Mouse (Mus musculus) ovary, postnatal 36 days (tissue): Measurements from ENCODE around the gene Ndufc1.
"Not testable (repeated sequence)": the region's sequence is repeated elsewhere in the genome, so short reads cannot be mapped to it uniquely, and the experiment has no call there.

Experiments
- DNase-seq: peaks from one replicate; pipeline ENCODE4 v3.0.0; 2022; ENCODE audit warnings: low spot score, mixed read lengths

Gene Ndufc1

DNA sequence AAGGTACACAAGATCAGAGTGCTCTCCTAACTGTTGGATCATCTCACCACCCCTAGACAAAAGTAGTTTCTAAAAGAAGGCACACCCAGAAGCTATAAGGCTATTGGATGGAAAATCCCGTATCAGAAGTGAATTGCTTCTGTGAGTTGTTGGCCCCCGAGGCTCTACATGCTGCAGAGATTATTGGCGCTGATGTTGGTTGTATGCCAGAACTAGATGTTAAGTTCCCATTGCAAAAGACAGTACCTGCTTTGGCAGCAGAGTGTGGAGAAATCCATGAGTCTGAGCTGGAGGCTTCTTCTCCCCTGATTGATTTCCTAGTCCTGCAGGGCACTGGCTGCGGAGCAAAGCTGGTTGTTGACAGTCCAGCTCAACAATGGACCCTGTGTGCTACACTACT lies 40.8 kb downstream of the Ndufc1 start:
- no peak for DNase-seq

DNA sequence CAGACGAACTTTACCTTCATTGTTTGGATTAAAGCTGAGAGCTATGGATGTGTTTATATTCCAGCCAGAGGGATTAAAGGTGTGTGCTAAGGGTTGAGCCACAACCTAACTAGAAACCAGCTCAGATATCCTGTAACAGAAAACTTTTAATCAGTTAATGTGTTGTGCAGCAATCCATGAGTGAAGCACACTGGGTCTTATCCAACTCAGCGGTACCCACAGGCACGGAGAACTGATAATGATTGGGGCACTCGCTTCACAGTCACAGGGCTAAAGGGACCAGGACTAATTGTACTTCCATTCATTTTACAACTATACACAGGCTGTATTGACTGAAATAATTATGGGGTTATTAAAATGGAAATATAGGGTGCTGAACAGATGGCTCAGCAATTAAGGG lies 41.9 kb downstream of the Ndufc1 start:
- DNase-seq: no peak

DNA sequence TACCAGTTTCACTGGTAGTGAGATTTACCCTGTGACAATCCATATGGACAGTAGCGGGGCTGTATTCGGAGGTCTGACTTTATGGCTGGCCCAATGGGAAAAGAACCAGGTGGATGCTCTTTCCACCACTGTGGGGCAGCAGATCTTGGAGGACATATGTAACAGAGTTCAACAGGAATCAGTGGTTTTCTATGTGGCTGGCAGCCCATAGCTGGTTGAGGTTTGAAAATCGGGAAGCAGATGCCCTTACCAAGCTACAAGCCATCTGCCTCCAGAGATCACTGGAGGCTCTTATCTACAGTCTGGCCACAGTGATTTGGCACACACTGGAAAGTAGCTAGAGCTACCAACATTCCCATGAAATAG lies 43.3 kb downstream of the Ndufc1 start:
- no peak for DNase-seq

DNA sequence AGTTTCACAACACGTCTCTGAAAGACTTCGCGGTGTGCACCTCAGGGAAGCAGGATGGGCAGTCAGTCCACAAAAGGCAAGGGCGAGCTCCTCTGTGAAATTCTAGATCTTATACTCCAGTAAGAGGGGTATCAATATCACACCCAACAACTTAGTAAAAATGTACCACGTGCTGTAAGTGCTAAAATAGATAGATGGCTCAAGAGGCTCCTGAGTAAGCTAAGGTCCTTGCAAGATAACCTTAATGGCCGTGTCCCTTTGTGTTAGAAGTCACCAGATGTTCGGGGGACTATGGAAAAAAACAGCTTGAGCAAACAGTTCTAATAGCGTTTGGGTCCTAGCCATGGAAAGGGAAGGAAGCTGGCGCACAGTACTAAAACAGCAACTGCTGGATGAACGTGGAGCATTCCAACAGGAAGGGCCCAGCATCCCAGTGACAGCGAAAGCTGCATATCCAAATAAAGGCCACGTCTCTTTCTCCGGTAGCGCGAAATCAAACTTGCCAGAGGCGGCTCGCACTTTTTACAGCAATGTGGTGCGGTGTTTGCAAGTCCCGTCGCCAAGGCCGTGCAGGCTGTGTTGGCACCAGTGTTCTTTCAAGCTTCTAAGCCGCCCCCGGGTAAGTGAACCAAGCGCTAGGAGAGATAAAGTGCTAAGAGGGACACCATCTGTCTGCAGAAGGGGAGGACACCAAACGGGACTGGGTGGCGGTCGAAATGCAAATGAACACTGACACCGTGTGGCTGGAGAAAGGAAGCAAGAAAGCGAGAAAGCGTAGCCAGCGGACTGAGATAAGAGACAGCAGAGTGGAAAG lies 43.9 kb downstream of the Ndufc1 start:
- peak; percentile 76 for DNase-seq

DNA sequence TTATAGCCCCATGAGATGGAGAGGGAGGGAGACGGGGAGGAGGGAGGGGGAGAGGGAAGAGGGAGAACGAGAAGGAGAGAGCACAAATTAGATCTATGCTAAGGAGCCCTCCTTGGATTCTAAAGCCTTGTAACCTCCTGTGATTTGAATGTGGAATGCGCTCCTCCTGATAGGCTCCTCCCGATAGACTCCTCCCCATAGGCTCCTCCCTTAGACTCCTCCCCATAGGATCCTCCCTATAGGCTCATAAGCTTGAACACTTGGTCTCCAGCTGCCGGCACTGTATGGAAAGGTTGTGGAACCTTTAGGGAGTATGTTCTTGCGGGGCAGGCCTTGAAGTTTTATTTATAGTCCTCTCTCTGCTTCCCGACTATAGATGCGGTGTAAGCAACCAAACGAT lies 47.7 kb downstream of the Ndufc1 start:
- no peak for DNase-seq

DNA sequence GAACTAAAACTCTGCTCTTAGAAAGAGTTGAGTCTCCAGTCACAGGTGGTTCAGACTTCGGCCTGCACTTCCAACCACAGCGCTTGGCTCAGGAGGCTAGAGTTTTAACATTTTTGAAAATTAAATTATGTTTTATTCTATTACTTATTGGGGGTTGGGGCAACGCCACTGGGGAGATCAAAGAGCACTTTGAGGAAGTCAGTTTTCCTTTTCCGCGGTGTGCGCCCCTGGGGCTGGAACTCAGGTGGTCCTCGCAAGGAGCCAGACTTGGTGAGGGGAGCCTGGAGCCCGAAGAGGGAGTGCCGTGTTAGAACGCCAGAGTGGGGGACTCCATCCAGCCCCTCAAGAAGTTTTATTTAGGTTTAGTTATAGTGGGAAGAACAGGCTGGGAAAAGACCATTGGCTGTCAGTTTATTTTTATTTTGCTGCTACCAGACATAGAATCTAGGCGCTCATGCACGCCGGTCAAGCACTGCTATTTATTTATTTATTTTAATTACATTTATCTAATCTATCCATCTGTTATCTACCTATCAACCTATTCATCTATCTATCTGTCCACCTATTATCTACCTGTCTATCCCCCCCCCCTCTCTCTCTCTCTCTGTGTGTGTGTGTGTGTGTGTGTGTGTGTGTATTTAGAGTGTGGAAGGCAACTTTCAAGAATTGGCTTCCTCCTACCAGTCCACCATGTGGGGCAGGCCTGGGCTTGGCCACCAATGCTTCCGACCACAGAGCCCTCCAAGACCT lies 49.1 kb downstream of the Ndufc1 start:
- no peak for DNase-seq

DNA sequence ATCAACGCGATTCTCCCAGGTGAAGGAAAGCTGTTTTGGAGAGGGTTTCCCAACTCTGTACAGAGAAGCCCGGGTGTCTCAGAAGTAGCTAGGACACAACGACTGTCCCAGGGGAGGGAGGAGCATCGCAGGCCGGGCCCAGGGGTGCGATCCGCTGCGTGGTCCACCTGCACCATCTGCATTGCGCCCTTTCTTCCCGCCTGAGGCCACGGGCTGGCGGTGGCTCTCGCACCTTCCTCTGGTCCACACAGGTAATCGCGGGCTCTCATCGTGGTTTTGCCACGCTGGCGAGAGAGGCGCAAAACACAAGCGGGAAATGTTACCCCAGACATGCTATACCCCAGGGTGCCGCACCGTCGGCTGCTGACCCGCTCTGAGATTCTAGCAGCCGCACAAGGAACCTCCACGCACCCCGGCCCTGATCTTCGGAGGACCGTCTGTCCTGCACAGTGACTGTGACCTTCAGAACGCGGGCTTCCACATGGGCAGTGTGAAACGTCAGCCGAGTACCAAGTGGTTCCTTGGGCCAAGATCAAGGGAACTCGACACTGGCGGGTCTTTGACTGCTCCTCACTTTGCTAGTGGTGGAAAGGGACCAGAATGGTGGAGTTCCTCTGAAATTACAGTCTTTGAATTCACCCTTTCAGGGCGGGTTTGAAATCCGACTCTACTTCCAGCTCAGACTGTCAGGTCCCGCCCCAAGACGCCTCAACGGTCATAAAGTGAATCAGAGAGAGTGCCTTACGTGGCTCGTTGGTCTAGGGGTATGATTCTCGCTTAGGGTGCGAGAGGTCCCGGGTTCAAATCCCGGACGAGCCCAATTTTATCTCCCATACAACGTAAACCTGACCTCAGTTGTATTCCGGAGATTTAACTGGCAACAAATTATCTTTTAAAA lies 49.9 kb downstream of the Ndufc1 start:
- peak; percentile 65 for DNase-seq

DNA sequence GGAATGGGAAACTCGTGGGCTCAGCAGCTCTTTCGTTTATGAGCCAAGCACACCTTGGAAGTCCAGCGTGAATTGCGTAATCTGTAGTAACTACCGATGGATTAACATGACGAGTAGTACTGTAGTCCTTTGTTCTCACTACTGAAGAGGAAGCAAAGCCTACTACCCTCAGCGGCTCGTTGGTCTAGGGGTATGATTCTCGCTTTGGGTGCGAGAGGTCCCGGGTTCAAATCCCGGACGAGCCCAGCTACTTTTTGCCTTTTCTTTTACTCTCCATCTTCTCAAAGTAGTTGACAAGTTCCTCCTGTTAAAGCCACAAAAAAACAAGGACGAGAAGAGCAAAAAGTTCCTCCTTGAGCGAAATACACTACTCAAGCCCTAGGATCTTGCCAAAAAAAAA lies 50.6 kb downstream of the Ndufc1 start:
- peak; percentile 42 for DNase-seq

DNA sequence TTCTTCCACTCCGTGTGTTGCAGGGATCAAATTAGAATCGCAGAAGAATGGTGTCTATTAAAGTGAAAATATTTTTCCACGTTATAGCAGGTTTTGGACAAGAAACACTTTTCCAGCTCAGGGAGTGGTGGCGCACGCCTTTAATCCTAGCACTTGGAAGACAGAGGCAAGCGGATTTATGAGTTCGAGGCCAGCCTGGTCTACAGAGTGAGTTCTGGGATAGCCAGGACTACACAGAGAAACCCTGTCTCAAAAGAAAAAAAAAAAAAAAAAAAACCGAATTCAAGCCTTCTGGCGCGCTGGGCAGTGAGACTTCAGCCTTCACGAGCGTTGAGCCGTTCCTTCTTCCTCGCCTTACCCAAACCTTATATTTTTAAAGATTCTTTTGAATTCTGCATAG lies 51.2 kb downstream of the Ndufc1 start:
- no peak for DNase-seq

DNA sequence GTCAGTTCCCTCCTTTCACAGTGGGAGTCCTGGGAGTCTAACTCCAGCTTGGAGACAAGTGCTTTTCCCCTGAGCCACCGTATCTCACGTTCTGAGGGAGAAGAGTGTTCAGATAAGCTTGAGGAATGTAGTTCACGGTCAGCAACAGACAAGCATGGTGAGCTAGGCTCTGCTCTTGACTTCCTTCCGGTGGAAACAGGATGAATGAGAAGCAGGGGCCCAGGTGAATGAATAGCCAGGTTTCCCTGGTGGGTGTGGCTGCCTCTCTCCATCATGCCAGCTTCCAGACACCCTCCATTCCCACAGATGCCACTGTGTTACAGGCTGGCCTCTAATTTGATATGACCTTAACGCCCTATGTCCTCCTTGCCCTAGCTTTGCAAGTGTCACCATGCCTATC lies 51.7 kb downstream of the Ndufc1 start:
- DNase-seq: no peak

DNA sequence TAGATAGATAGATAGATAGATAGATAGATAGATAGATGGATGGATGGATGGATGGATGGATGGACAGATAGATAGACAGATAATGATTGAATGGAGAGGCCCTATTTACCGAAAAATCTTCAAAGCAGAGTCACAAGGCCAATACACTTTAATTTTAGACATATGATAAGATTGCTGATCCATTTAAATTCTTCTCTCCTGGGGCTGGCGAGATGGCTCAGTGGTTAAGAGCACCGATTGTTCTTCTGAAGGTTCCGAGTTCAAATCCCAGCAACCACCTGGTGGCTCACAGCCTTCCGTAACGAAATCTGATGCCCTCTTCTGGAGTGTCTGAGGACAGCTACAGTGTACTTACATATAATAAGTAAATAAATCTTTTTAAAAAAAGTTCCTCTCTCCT lies 53.8 kb downstream of the Ndufc1 start:
- not testable (repeated sequence) for DNase-seq
